Mouse (Mus musculus): ENCODE data around the gene Tspan5.

The Tspan5 gene

GRCm38 (mm10) chr3:138843180-138843579, 101.2 kb downstream of the Tspan5 start:
- in situ Hi-C loops (cut with MboI; ENCODE audit: low sequenced_read_pairs) = no loop called here

DNA sequence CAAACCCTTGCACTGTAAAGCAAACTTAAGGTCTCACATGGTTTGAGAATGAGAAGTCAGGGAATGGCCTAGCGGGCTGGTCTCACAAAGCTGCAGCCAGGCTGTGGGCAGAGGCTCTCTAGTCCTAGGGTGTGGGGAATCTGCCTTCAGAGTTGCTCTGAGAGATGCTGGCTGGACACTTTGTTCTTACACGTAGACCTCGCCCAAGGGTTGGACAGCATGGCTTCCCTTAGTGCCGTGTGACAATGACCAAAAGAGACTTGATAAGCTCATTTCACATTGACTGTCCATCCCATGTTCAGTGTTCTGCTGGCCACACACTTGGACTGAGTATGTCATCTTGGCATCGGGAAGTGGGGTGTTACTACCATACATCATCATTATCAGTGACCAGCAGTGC, 101.6 kb downstream of the Tspan5 start:
- in situ Hi-C loops (cut with MboI; ENCODE audit: low sequenced_read_pairs) = no loop called here

- in situ Hi-C loops (cut with MboI; ENCODE audit: low sequenced_read_pairs) = no loop called here
These were observed 103.8 kb downstream of the Tspan5 start for GRCm38 (mm10) chr3:138845820-138846219.

GRCm38 (mm10) chr3:138847809-138848208, 105.8 kb downstream of the Tspan5 start:
- in situ Hi-C loops (cut with MboI; ENCODE audit: low sequenced_read_pairs) = no loop called here

DNA sequence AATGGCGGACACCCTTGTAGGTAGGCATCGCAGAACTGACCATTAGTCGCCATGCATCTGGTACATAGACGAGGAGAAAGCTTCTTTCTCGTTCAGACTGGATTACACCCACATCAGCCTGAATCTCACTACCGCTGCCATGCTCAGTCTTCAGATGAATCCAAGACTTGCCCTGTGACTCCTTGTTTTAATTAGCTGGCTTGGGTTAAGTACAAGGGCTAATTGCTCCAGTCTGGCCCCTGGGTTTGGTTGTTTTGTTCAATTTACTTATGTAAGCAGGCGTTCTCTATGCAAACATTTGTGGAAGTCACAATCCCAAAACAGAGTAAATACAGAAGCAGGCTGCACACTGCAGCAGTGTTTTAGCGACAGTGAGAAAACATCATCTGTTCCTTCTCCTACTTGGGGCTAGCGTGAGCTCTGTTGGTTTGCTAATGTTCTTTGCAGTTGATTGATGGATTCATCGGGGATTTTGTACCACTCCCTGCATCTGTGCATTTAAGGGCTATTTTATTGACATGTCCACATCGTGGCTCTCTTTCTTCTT, 107.8 kb downstream of the Tspan5 start:
- in situ Hi-C loops (cut with MboI; ENCODE audit: low sequenced_read_pairs) = no loop called here

- in situ Hi-C loops (cut with MboI; ENCODE audit: low sequenced_read_pairs) = no loop called here
These were observed 109.9 kb downstream of the Tspan5 start for GRCm38 (mm10) chr3:138851876-138852275.

GRCm38 (mm10) chr3:138852982-138853689, 111.1 kb downstream of the Tspan5 start:
- in situ Hi-C loops (cut with MboI; ENCODE audit: low sequenced_read_pairs) = no loop called here

- in situ Hi-C loops (cut with MboI; ENCODE audit: low sequenced_read_pairs) = no loop called here
These were observed 112.2 kb downstream of the Tspan5 start for GRCm38 (mm10) chr3:138853996-138854836.

GRCm38 (mm10) chr3:138855387-138855786, 113.4 kb downstream of the Tspan5 start:
- in situ Hi-C loops (cut with MboI; ENCODE audit: low sequenced_read_pairs) = no loop called here

DNA sequence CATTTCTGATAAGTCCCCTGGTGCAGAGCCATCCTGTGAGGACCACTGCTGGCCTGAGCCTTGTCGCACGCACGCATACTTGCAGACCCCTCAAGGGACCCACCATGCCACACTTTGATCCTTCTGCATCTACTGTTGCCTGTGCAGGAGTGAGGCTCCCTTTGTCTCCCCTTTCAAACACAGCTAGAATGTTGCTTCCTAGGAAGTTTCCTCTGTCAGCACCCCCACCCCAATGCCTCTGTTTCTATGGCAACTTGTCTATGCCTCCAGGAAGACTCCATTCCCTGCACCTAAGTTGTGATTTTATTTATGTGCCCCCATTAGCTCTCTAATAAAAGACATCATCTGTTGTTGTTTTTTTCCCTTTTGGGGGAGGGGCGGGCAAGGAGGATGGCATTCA, 115.0 kb downstream of the Tspan5 start:
- in situ Hi-C loops (cut with MboI; ENCODE audit: low sequenced_read_pairs) = no loop called here

GRCm38 (mm10) chr3:138857805-138858546, 116.0 kb downstream of the Tspan5 start:
- in situ Hi-C loops (cut with MboI; ENCODE audit: low sequenced_read_pairs) = no loop called here

DNA sequence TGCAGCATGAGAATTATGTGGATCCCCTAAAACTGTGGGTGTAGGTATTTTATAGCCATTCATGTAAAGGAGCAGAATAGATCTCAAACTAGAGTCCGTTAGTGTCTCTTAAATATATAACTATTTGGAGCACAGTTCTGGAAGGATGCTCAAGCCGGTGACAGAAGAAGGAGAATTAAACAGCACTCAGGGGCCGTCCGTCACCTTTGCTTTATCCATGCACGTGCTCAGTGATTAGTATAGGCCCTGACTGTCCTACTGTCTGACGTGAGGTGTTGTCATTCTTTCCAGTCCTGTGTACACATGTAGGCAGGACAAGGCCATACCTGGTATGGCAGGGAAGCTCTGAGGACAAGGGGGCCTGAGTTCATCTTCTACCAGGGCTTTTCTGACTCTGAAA, 116.7 kb downstream of the Tspan5 start:
- in situ Hi-C loops (cut with MboI; ENCODE audit: low sequenced_read_pairs) = no loop called here

- in situ Hi-C loops (cut with MboI; ENCODE audit: low sequenced_read_pairs) = no loop called here
These were observed 117.2 kb downstream of the Tspan5 start for GRCm38 (mm10) chr3:138859166-138859565.

DNA sequence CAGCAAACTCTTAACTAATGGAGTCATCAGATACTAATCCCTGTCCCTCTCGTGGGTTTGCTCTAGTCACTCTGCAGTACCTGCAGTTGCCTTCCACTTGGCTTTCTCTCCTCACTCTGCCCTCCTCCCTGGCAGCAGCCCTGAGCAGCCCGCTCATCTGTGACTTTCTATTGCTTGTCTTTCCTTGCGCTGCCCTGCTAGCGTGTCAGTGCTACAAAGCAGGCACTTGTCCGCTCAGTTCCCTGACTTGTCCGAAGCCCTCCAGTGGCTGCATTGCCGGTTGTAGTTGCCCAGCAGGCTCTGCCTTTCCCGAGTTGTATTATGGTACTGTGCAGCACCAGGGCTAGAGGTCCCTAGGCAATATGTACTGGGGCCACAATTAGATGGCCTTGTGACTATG, 117.7 kb downstream of the Tspan5 start:
- in situ Hi-C loops (cut with MboI; ENCODE audit: low sequenced_read_pairs) = no loop called here

DNA sequence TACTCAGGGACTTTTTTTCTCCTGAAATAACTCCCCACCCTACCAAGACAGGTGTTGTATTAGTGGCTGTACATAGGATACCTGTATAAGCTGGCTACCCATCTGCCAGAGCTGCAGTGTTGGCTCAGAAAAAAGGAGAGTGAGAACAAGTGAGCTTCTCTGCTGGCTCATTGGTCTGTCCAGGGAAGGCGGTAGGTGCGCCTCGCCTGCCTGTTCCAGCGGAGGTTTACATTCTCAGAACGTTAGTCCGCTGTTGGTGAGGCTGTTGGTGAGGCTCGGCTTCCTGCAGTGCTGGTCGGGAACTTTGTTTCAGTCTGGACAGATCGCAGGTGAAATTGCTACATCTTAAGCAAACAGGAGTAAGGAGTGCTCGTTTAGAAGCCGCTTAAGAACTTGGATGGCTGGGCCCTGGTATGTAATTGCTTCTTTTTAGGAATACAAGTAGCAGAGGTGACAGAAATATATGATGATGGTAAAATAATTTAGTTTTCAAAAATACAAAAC, 118.3 kb downstream of the Tspan5 start:
- in situ Hi-C loops (cut with MboI; ENCODE audit: low sequenced_read_pairs) = no loop called here

- in situ Hi-C loops (cut with MboI; ENCODE audit: low sequenced_read_pairs) = no loop called here
These were observed 119.0 kb downstream of the Tspan5 start for GRCm38 (mm10) chr3:138861032-138861431.

DNA sequence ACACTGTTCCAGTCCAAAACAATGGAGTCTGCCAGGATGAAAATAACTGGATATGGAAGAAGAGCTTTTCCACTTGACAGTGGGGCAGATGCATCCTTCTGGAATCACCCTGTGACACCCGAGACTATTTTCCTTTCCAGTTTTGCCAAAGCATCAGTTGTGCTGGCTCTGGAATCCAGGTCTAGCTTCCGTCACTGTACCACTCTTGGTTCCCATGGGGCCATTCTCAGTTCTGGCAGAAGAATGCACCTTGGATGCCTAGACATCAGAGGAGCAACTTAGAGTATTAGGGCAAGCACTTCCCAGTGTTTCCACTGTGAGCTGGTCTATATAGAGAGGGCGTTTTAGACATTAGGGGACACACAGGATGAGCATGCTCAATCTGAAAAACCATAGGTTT, 119.6 kb downstream of the Tspan5 start:
- in situ Hi-C loops (cut with MboI; ENCODE audit: low sequenced_read_pairs) = no loop called here

- in situ Hi-C loops (cut with MboI; ENCODE audit: low sequenced_read_pairs) = no loop called here
These were observed 122.2 kb downstream of the Tspan5 start for GRCm38 (mm10) chr3:138864166-138864648.

GRCm38 (mm10) chr3:138865271-138865670, 123.3 kb downstream of the Tspan5 start:
- in situ Hi-C loops (cut with MboI; ENCODE audit: low sequenced_read_pairs) = no loop called here

DNA sequence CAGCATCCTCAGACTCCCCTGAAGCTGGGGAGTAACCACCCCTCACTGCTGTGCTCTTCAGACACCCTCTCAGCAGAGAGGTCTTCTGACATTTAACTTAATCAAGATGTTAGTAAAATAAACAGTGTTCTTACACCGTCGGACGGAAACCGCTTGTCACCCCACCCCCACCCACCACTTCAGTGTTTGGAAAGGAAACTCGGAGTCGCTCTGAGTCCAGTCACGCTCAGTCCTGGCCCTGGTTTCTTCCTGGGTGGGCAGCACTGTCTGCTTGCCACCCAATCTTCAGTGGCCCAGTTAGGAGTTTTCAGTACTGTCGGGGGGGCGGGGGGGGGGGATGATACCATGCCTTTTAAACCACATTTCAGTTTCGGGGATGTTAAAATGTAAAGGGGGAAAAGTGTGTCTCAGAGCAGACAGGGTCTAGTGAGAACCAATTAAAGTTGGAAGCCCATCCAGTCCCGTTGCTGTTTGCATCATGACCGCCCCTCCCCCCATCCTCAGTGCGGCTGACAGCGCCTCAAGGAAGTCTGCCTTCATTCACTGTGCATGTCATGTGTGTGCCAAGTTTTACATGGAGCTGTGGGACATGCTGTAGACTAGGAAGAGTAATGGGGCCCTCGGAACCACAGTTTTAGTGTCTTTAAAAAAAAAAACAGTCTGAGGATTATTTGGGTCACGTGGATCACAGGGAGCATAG, 125.3 kb downstream of the Tspan5 start:
- in situ Hi-C loops (cut with MboI; ENCODE audit: low sequenced_read_pairs) = no loop called here

Measured in CH12F3 (cell line).